Mouse (Mus musculus) forebrain, postnatal 0 days (tissue): ENCODE data around the gene Slc8a2. TPM values are rescaled to one million over a fixed set of nuclear protein-coding genes. Genes with fewer than 3 reads are reported as not detected.

Source experiments
- ATAC-seq: fragments of 200-750 bp; cut with Nextera tagmentation; 2 replicates; pipeline ENCODE4 v1.8.0; 2017; ENCODE audit warnings: mild to moderate bottlenecking, moderate library complexity
- DNase-seq: peaks from one replicate; pipeline ENCODE4 v3.0.0-alpha.2; 2015
- H3K27ac ChIP-seq: fragments of 300-500 bp; sonication (generic); 2 replicates; pipeline ENCODE4 v1.5.1; 2014; ENCODE audit warnings: low read depth, mild to moderate bottlenecking, antibody characterized with exemption, low read length, moderate library complexity, mixed read lengths
- H3K27me3 ChIP-seq: fragments of 300-500 bp; sonication (generic); 2 replicates; pipeline ENCODE4 v1.6.1; 2014; ENCODE audit warnings: mild to moderate bottlenecking, low read length, mixed read lengths; ENCODE audit not compliant: insufficient read depth
- H3K36me3 ChIP-seq: fragments of 300-500 bp; sonication (generic); 2 replicates; pipeline ENCODE4 v1.6.1; 2014; ENCODE audit warnings: mild to moderate bottlenecking, moderate library complexity; ENCODE audit not compliant: insufficient read depth
- H3K4me1 ChIP-seq: fragments of 300-500 bp; sonication (generic); 2 replicates; pipeline ENCODE4 v1.6.1; 2014; ENCODE audit warnings: antibody characterized with exemption; ENCODE audit not compliant: insufficient read depth
- H3K4me2 ChIP-seq: fragments of 300-500 bp; sonication (generic); 2 replicates; pipeline ENCODE4 v1.6.1; 2014; ENCODE audit warnings: low read depth, mild to moderate bottlenecking, moderate library complexity
- H3K4me3 ChIP-seq: fragments of 300-500 bp; sonication (generic); 2 replicates; pipeline ENCODE4 v1.5.1; 2014; ENCODE audit warnings: low read depth, low read length, mixed read lengths
- H3K9ac ChIP-seq: fragments of 300-500 bp; sonication (generic); 2 replicates; pipeline ENCODE4 v1.6.1; 2014; ENCODE audit warnings: mild to moderate bottlenecking
- H3K9me3 ChIP-seq: fragments of 300-500 bp; sonication (generic); 2 replicates; pipeline ENCODE4 v1.6.1; 2016; ENCODE audit warnings: low read length
- CTCF ChIP-seq: sonication (generic); IDR thresholded peaks from 2 replicates; pipeline ENCODE4 v1.5.1; 2016; ENCODE audit warnings: antibody characterized with exemption, control low read depth, low read depth
- WGBS: fragments of 180-500 bp; shearing (Covaris S2); extraction: QIAGEN DNeasy Blood & Tissue Kit; methylation state at CpG from one replicate; pipeline ENCODE4 v1.1.7; 2014; 5-methylcytosine and 5-hydroxymethylcytosine counted together
- polyA plus RNA-seq: library from polyadenylated mRNA; unstranded; fragments of >200 nt; fragmentation: Nextera tagmentation; extraction: Ambion mirVana; gene quantifications from 2 replicates; pipeline ENCODE4 v1.2.1, GENCODE M21; 2015
- total RNA-seq: library from RNA; depleted of rRNA; stranded (reverse); fragments of >200 nt; gene quantifications from 2 replicates; pipeline ENCODE4 v1.2.3, GENCODE M21; 2014

Slc8a2 gene
- total and polyA plus RNA-seq, 2 experiments from 2014 or later: 0.99 to 55.8 TPM

GRCm38 (mm10) chr7:16099901-16100300, 29.7 kb upstream of the Slc8a2 start:
- no peak for TF ChIP-seq CTCF
- Histone ChIP-seq H3K27me3 (no peaks in the 10 kb centered on the region), H3K27ac (no peak overlapping the region), H3K4me3 (0 out of 2 replicates have a peak overlapping the region, but pooled peaks have one; percentile 76), H3K9ac (0 out of 2 replicates have a peak overlapping the region, but pooled peaks have one; percentile 87), H3K9me3 (no peaks in the 10 kb centered on the region), H3K4me1 (peaks cover 14% of the 10 kb centered on the region), H3K4me2 (peak overlapping the region; percentile 76), H3K36me3 (peaks cover 19% of the 10 kb centered on the region; the same call in 1 of the 2 replicates)
- ATAC-seq (no peak), DNase-seq (no peak)
- WGBS: 86% methylated on average over 4 of the region's 4 CpGs

DNA sequence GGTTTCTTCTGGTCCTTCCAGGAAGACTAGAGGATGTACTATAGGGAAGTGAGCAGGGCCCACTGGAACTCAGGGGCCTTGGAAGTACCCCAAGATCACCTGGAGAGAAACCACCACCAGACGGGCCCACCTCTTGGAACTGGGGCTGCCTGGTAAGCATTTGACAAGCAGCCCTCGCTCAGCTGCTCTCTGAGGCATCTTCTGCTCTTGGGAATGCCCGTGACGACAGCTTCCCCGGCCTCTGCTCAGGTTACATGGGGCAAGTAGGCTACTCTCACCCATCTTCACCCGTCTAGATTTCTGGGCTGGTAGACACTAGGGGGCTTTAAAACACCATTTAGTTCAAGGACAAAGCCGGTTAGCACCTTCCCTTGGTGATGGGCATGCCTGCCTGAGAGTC, 28.5 kb upstream of the Slc8a2 start:
- H3K27ac ChIP-seq: no peak overlapping the region
- no peak overlapping the region for H3K9ac ChIP-seq
- H3K36me3 ChIP-seq: peaks cover 20% of the 10 kb centered on the region; the same call in 1 of the 2 replicates
- TF ChIP-seq CTCF: no peak
- H3K9me3 ChIP-seq: no peaks in the 10 kb centered on the region
- ATAC-seq (no peak), DNase-seq (no peak)
- no peaks in the 10 kb centered on the region for H3K27me3 ChIP-seq
- WGBS: 83% methylated on average over 7 of the region's 7 CpGs
- H3K4me3 ChIP-seq: no peak overlapping the region
- peaks cover 14% of the 10 kb centered on the region for H3K4me1 ChIP-seq
- no peak overlapping the region for H3K4me2 ChIP-seq

GRCm38 (mm10) chr7:16101726-16102475, 27.7 kb upstream of the Slc8a2 start:
- 78% methylated on average over 15 of the region's 15 CpGs for whole genome bisulfite sequencing
- ATAC-seq: no peak
- peaks cover 14% of the 10 kb centered on the region for H3K4me1 ChIP-seq

GRCm38 (mm10) chr7:16102686-16103226, 26.9 kb upstream of the Slc8a2 start:
- Histone ChIP-seq H3K9me3 (no peaks in the 10 kb centered on the region), H3K4me1 (peaks cover 14% of the 10 kb centered on the region), H3K27me3 (no peaks in the 10 kb centered on the region), H3K4me3 (no peak overlapping the region), H3K36me3 (peaks cover 26% of the 10 kb centered on the region; the same call in 1 of the 2 replicates), H3K27ac (no peak overlapping the region), H3K4me2 (no peak overlapping the region), H3K9ac (no peak overlapping the region)
- DNase-seq (no peak), ATAC-seq (no peak)
- no peak for TF ChIP-seq CTCF
- 84% methylated on average over 5 of the region's 5 CpGs for WGBS

More at GRCm38 (mm10) chr7:16101726-16102475, 27.7 kb upstream of the Slc8a2 start:
- Histone ChIP-seq H3K4me3 (no peak overlapping the region), H3K27ac (no peak overlapping the region), H3K4me2 (no peak overlapping the region), H3K27me3 (no peaks in the 10 kb centered on the region), H3K9ac (no peak overlapping the region), H3K9me3 (no peaks in the 10 kb centered on the region), H3K36me3 (peaks cover 20% of the 10 kb centered on the region; the same call in 1 of the 2 replicates)
- no peak for TF ChIP-seq CTCF
- no peak for DNase-seq

DNA sequence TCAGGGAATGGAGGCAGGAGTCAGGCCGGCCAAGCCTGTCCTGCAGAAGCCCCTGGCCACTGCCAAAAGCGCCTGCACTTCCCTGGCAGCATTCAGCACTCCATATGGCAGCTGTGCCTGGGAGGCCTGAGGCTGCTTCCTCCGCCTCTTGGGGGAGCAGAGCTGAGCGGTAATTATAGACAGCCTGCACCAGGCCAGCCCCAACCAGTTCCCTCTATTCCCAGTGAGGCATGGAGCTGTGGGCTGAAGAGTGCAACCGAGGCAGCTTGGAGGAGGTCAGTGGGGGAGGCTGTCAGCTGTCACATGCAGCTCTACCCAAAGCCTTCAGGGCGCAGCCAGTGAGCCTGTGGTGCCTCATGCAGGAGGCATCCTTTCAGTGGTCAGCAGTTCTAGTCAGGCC, 25.9 kb upstream of the Slc8a2 start:
- DNase-seq (peak; percentile 40), ATAC-seq (peak; percentile 74)
- Histone ChIP-seq H3K4me1 (peaks cover 14% of the 10 kb centered on the region), H3K9ac (no peak overlapping the region), H3K36me3 (peaks cover 35% of the 10 kb centered on the region), H3K27me3 (no peaks in the 10 kb centered on the region), H3K27ac (peak overlapping the region; percentile 50; the same call in 1 of the 2 replicates), H3K4me2 (no peak overlapping the region), H3K9me3 (no peaks in the 10 kb centered on the region), H3K4me3 (no peak overlapping the region)
- TF ChIP-seq CTCF: no peak
- 60% methylated on average over 6 of the region's 6 CpGs for WGBS

GRCm38 (mm10) chr7:16104611-16105388, 24.8 kb upstream of the Slc8a2 start:
- Histone ChIP-seq H3K4me2 (no peak overlapping the region), H3K4me3 (no peak overlapping the region), H3K9ac (no peak overlapping the region), H3K9me3 (no peaks in the 10 kb centered on the region), H3K36me3 (peaks cover 45% of the 10 kb centered on the region), H3K27ac (no peak overlapping the region), H3K4me1 (peaks cover 5% of the 10 kb centered on the region), H3K27me3 (no peaks in the 10 kb centered on the region)
- no peak for ATAC-seq
- no peak for TF ChIP-seq CTCF
- WGBS: 86% methylated on average over 7 of the region's 7 CpGs
- DNase-seq: no peak
